Mouse (Mus musculus): ENCODE data around the gene Nfia.

Nfia gene

GRCm38 (mm10) chr4:98142879-98143436 is 370.4 kb downstream of the Nfia start:
- DNase-seq (ENCODE audit: low spot score): no peak

- no peak for DNase-seq (ENCODE audit: low spot score)
Measured at GRCm38 (mm10) chr4:98150576-98150975, 378.0 kb downstream of the Nfia start.

GRCm38 (mm10) chr4:98157921-98158320 is 385.4 kb downstream of the Nfia start:
- no peak for DNase-seq (ENCODE audit: low spot score)

- DNase-seq (ENCODE audit: low spot score): no peak
Measured at GRCm38 (mm10) chr4:98166379-98166778, 393.8 kb downstream of the Nfia start.

Data from ovary, postnatal 36 days (tissue).